Mouse (Mus musculus) embryonic facial prominence, embryonic 11.5 days (tissue): ENCODE results near the gene Kif3a. TPM values are rescaled to one million over a fixed set of nuclear protein-coding genes. Genes with fewer than 3 reads are reported as not detected.

Source experiments
- ATAC-seq: fragments of 200-750 bp; cut with Nextera tagmentation; replicated peaks from 2 replicates; pipeline ENCODE4 v1.8.0; 2017; ENCODE audit warnings: low read depth; ENCODE audit not compliant: insufficient number of reproducible peaks, low FRiP score, low TSS enrichment
- DNase-seq: peaks from one replicate; pipeline ENCODE4 v3.0.0-alpha.2; 2015; ENCODE audit warnings: low spot score
- H3K27ac ChIP-seq: fragments of 300-500 bp; sonication (generic); replicated peaks from 2 replicates; pipeline ENCODE4 v1.5.1; 2014; ENCODE audit warnings: mild to moderate bottlenecking, low read depth, low read length, control low read depth
- H3K27me3 ChIP-seq: fragments of 300-500 bp; sonication (generic); 2 replicates; pipeline ENCODE4 v1.6.1; 2014; ENCODE audit warnings: mild to moderate bottlenecking, low read length, moderate library complexity, mixed read lengths; ENCODE audit not compliant: control insufficient read depth, insufficient read depth
- H3K36me3 ChIP-seq: fragments of 300-500 bp; sonication (generic); replicated peaks from 2 replicates; pipeline ENCODE4 v1.6.1; 2014; ENCODE audit warnings: low read depth, mild to moderate bottlenecking, low read length, moderate library complexity, mixed read lengths; ENCODE audit not compliant: control insufficient read depth, insufficient read depth
- H3K4me1 ChIP-seq: fragments of 300-500 bp; sonication (generic); 2 replicates; pipeline ENCODE4 v1.6.1; 2014; ENCODE audit warnings: low read length, mixed read lengths; ENCODE audit not compliant: control insufficient read depth, insufficient read depth
- H3K4me2 ChIP-seq: fragments of 300-500 bp; sonication (generic); 2 replicates; pipeline ENCODE4 v1.6.1; 2014; ENCODE audit warnings: low read depth, mild to moderate bottlenecking, control low read depth, low read length, moderate library complexity
- H3K4me3 ChIP-seq: fragments of 300-500 bp; sonication (generic); 2 replicates; pipeline ENCODE4 v1.5.1; 2014; ENCODE audit warnings: low read depth, low read length, control low read depth
- H3K9ac ChIP-seq: fragments of 300-500 bp; sonication (generic); replicated peaks from 2 replicates; pipeline ENCODE4 v1.6.1; 2014; ENCODE audit warnings: mild to moderate bottlenecking, control low read depth, low read length
- H3K9me3 ChIP-seq: fragments of 300-500 bp; sonication (generic); replicated peaks from 2 replicates; pipeline ENCODE4 v1.6.1; 2016; ENCODE audit warnings: mild to moderate bottlenecking, low read length, inconsistent platforms, mixed read lengths; ENCODE audit not compliant: control insufficient read depth
- WGBS: fragments of 180-500 bp; shearing (Covaris S2); extraction: QIAGEN DNeasy Blood & Tissue Kit; methylation state at CpG from one replicate; pipeline ENCODE4 v1.1.7; 2014; 5-methylcytosine and 5-hydroxymethylcytosine counted together
- polyA plus RNA-seq: library from polyadenylated mRNA; unstranded; fragments of >200 nt; fragmentation: Nextera tagmentation; extraction: Ambion mirVana; gene quantifications from 2 replicates; pipeline ENCODE4 v1.2.1, GENCODE M21; 2014

The Kif3a gene
- polyA plus RNA-seq, 1 experiment from 2014 or later, result 71.6 TPM

- Histone ChIP-seq H3K4me3 (no peak overlapping the region), H3K4me2 (no peak overlapping the region), H3K9me3 (no peaks in the 10 kb centered on the region), H3K27ac (no peak overlapping the region), H3K9ac (no peak overlapping the region), H3K27me3 (0 out of 2 replicates have a peak, but pooled peaks cover 2% of the 10 kb centered on the region), H3K4me1 (no peaks in the 10 kb centered on the region; the same call in 1 of the 2 replicates), H3K36me3 (no peaks in the 10 kb centered on the region)
- ATAC-seq (no peak), DNase-seq (no peak)
- WGBS, result 82% methylated on average over 9 of the region's 9 CpGs
Measured at GRCm38 (mm10) chr11:53522930-53523329, 44.2 kb upstream of the Kif3a start.

GRCm38 (mm10) chr11:53523545-53524405 is 43.4 kb upstream of the Kif3a start:
- 0 out of 2 replicates have a peak, but pooled peaks cover under 1% of the 10 kb centered on the region for H3K27me3 ChIP-seq
- no peak overlapping the region for H3K4me3 ChIP-seq
- H3K9me3 ChIP-seq, result no peaks in the 10 kb centered on the region
- H3K4me2 ChIP-seq, result no peak overlapping the region
- H3K27ac ChIP-seq, result no peak overlapping the region
- H3K36me3 ChIP-seq, result no peaks in the 10 kb centered on the region
- no peak overlapping the region for H3K9ac ChIP-seq
- peak; percentile 57 for DNase-seq
- 62% methylated on average over 14 of the region's 14 CpGs for WGBS
- ATAC-seq, result no peak
- no peaks in the 10 kb centered on the region; the same call in 1 of the 2 replicates for H3K4me1 ChIP-seq

- WGBS, result 66% methylated on average over 6 of the region's 6 CpGs
Measured at GRCm38 (mm10) chr11:53524905-53525304, 42.3 kb upstream of the Kif3a start.

GRCm38 (mm10) chr11:53525461-53525860 is 41.7 kb upstream of the Kif3a start:
- H3K36me3 ChIP-seq, result no peaks in the 10 kb centered on the region
- DNase-seq (no peak), ATAC-seq (no peak)
- WGBS, result 24% methylated on average over 4 of the region's 4 CpGs
- H3K9me3 ChIP-seq, result no peaks in the 10 kb centered on the region
- H3K4me1 ChIP-seq, result no peaks in the 10 kb centered on the region
- H3K4me2 ChIP-seq, result no peak overlapping the region
- H3K4me3 ChIP-seq, result no peak overlapping the region
- H3K27me3 ChIP-seq, result no peaks in the 10 kb centered on the region
- H3K27ac ChIP-seq, result no peak overlapping the region
- no peak overlapping the region for H3K9ac ChIP-seq

More at GRCm38 (mm10) chr11:53524905-53525304, 42.3 kb upstream of the Kif3a start:
- Histone ChIP-seq H3K4me2 (no peak overlapping the region), H3K4me1 (no peaks in the 10 kb centered on the region), H3K27ac (no peak overlapping the region), H3K4me3 (no peak overlapping the region), H3K36me3 (no peaks in the 10 kb centered on the region), H3K27me3 (no peaks in the 10 kb centered on the region), H3K9me3 (no peaks in the 10 kb centered on the region), H3K9ac (no peak overlapping the region)
- DNase-seq (no peak), ATAC-seq (no peak)

- WGBS, result 79% methylated on average over 9 of the region's 9 CpGs
- Histone ChIP-seq H3K4me1 (no peaks in the 10 kb centered on the region), H3K36me3 (peaks cover 1% of the 10 kb centered on the region; the same call in 1 of the 2 replicates), H3K9me3 (no peaks in the 10 kb centered on the region), H3K27ac (no peak overlapping the region), H3K9ac (no peak overlapping the region), H3K27me3 (no peaks in the 10 kb centered on the region), H3K4me3 (no peak overlapping the region), H3K4me2 (no peak overlapping the region)
- DNase-seq, result no peak
- ATAC-seq, result no peak
Measured at GRCm38 (mm10) chr11:53528397-53529252, 38.6 kb upstream of the Kif3a start.

GRCm38 (mm10) chr11:53529253-53529557 is 38.0 kb upstream of the Kif3a start:
- Histone ChIP-seq H3K4me3 (no peak overlapping the region), H3K27ac (no peak overlapping the region), H3K36me3 (peaks cover 2% of the 10 kb centered on the region; the same call in 1 of the 2 replicates)

GRCm38 (mm10) chr11:53530001-53530400 is 37.2 kb upstream of the Kif3a start:
- DNase-seq (no peak), ATAC-seq (no peak)
- H3K4me2 ChIP-seq, result no peak overlapping the region
- H3K9me3 ChIP-seq, result no peaks in the 10 kb centered on the region
- no peaks in the 10 kb centered on the region for H3K27me3 ChIP-seq
- no peak overlapping the region for H3K9ac ChIP-seq
- H3K36me3 ChIP-seq, result peaks cover 2% of the 10 kb centered on the region; the same call in 1 of the 2 replicates
- H3K4me3 ChIP-seq, result no peak overlapping the region
- H3K27ac ChIP-seq, result no peak overlapping the region
- 85% methylated on average over 9 of the region's 9 CpGs for WGBS
- H3K4me1 ChIP-seq, result no peaks in the 10 kb centered on the region

More at GRCm38 (mm10) chr11:53529253-53529557, 38.0 kb upstream of the Kif3a start:
- DNase-seq (no peak), ATAC-seq (no peak)
- Histone ChIP-seq H3K4me1 (no peaks in the 10 kb centered on the region), H3K4me2 (no peak overlapping the region), H3K9ac (no peak overlapping the region), H3K27me3 (no peaks in the 10 kb centered on the region), H3K9me3 (no peaks in the 10 kb centered on the region)
- WGBS, result 68% methylated on average over 6 of the region's 6 CpGs
